Mouse (Mus musculus) adrenal gland, postnatal 36 days (tissue): Measurements from ENCODE around the gene Tcaf1. TPM values are rescaled to one million over a fixed set of nuclear protein-coding genes. Genes with fewer than 3 reads are reported as not detected.

Source experiments
- total RNA-seq, 2 experiments: library from RNA; stranded (reverse); gene quantifications; 2 replicates each; pipeline ENCODE4 v1.2.3; 2021

The Tcaf1 gene
- total RNA-seq, 2 experiments from 2014 or later = 71.7 to 85.6 TPM

Other genes with a start within 250 kb of the Tcaf1 start
- not detected for gene Olfr458, start 244.9 kb downstream of the Tcaf1 start, total RNA-seq
- not detected for gene Olfr457, start 233.8 kb downstream of the Tcaf1 start, total RNA-seq
- gene Olfr456, start 222.9 kb downstream of the Tcaf1 start, total RNA-seq = not detected
- not detected for gene Olfr455, start 162.5 kb downstream of the Tcaf1 start, total RNA-seq
- gene Tcaf3, start 112.4 kb downstream of the Tcaf1 start, total RNA-seq = not detected
- gene Tcaf2, start 64.8 kb downstream of the Tcaf1 start, total RNA-seq = 10 to 100 TPM in 1 of 2 experiments, 1 to 10 TPM in 1; 9.4 to 13.7 TPM
- not detected for gene Olfr453, start 29.3 kb upstream of the Tcaf1 start, total RNA-seq
- not detected for gene Olfr38, start 46.3 kb upstream of the Tcaf1 start, total RNA-seq
- not detected for gene Olfr452, start 75.0 kb upstream of the Tcaf1 start, total RNA-seq
- not detected for gene Olfr450, start 101.9 kb upstream of the Tcaf1 start, total RNA-seq
- not detected for gene Olfr449, start 124.3 kb upstream of the Tcaf1 start, total RNA-seq
- not detected for gene Olfr448, start 180.4 kb upstream of the Tcaf1 start, total RNA-seq
- gene Olfr447, start 198.8 kb upstream of the Tcaf1 start, total RNA-seq = not detected
- not detected for gene Olfr446, start 211.3 kb upstream of the Tcaf1 start, total RNA-seq
- gene Olfr444, start 239.0 kb upstream of the Tcaf1 start, total RNA-seq = not detected